Mouse (Mus musculus): Measurements from ENCODE around the gene Rps6kl1.
"Not testable (repeated sequence)": the region's sequence is repeated elsewhere in the genome, so short reads cannot be mapped to it uniquely, and the experiment has no call there.

Gene Rps6kl1

DNA sequence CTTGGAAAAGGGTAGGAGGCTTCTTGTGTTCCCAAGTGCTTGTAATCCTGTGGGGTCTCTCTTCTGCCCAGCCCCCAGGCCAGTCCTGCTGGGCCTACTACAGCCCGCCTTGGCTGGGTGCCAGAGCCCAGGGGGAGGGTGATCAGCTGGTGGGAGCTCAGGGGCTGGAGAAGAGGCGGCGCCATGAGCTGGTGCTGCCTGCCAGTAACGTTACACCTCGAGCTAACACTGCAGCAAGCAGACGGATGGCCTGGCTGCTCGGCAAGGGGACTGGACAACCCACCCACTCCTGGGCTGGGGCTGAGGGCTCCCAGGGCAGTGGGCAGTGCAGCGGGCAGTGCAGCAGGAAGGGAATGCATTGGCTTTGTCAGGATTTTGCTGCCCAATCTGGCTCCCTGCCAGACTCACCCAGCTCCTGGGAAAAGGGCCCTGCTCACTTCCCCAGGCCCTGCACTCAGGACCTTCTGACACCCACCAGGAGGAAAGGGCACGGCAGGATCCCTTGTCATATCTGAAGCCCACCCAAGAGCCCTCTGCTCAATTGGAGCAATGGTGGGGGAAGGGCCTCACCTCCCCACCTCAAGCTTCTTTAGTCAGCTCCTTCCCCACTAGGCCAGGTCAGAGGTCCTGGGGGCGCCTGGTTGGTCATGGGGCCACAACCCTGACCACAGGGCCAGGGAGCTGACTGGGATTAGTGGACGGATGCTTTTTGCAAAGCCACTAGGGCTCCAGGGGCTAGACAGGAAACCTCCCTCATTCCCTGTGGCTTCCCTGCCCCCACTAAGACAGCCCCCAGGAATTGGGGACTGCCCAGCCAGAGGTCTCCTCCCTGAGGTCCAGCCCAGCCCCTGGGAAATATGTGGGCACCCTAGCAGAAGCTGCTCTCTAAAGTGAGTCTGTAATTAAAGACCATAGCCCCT is 25.1 kb upstream of the Rps6kl1 start:
- no peak for DNase-seq (ENCODE audit: low spot score)

DNA sequence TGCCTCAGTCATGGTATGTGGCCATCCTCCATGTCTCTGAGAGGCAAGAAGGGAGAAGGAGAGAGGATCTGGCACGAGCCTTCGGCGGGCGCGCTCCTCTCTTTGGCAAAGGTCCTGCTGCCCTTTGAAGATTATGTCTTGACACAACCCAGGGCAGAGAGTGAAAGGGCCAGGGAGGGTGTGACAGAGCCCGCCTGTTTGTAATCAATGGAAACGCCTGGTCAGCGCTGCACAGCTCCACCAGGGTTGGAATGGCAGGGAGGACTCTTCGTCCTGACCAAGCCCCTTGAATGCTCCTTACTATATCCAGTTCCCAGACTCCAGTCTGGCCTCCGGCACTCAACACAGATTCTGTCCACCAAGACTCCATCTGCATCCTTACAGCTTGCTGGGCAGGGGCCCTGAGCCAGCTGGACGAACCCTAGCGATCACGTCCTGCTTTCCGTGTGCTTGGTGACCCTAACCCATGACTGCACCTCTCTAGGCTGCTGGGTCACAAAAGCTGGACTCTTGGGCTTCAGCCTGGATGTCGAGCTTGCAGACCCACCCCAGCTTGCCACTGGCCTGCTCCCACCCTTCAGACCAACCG is 24.1 kb upstream of the Rps6kl1 start:
- DNase-seq (ENCODE audit: low spot score), result no peak

DNA sequence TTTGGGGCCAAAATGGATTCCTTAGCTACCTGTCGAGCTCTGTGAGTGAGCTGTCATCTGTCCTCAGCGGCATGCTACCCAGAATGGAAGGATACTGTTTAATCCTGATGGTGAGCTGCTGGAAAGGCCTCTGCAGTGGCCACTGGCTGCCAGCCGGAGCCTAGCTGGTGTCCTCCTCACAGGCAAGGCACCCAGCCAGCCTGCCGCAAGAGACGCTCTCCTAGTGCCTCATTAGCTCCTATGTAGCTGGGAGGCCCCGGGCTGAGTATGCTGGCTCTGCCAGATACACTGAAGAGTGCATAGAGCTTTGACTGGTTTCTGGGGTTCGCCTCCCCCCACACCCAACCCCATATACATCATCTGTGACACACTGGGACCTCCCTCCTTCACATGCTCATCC is 23.0 kb upstream of the Rps6kl1 start:
- no peak for DNase-seq (ENCODE audit: low spot score)

DNA sequence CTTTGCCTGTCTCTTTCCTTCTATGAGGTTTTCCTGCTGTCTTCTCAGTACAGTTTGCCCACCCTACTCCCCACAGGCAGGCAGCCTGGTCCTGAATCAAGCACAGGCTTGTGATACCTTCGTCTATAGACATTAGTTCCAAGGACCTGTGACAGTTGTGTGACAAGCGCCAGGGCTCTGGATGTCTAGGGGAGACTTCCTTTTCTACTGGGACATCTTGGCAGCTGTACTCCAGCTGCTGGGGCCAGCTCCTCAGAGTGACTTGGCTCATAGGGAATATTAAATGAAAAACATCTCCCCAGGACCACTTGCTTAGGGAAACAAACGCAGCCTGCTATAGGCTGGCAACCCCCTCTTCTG is 19.9 kb upstream of the Rps6kl1 start:
- no peak for DNase-seq (ENCODE audit: low spot score)

DNA sequence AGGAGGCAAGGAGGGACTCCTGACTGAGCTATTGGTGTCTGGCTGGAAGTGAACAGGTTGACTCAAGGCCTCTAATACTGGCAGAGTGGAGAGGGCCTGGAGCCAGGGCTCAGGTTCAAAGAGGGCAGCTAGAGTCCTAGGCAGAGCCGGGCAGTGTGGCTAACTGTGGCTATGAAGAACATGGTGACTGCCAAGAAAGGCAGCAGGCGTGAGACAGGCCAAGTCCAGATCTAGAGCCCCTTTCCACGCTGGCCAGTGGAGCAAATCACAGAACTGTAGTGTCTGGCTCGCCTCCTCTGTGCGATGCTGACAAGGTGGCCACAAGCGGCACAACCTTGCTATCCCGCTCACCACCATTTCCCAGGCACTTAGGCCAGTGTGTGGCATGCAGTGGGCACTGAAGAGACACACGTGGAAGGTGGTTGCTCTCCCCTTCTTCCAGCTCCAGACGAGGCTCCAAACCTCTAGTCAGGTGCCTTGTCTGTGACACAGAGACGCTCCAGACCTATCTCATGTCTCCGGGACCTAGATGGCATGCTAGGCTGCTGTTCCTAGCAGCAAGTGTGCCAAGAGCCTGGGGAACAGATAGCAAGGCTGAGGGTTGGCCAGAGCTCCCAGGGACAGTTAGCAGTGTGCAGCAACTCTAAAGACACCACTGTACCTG is 19.4 kb upstream of the Rps6kl1 start:
- DNase-seq (ENCODE audit: low spot score), result no peak

DNA sequence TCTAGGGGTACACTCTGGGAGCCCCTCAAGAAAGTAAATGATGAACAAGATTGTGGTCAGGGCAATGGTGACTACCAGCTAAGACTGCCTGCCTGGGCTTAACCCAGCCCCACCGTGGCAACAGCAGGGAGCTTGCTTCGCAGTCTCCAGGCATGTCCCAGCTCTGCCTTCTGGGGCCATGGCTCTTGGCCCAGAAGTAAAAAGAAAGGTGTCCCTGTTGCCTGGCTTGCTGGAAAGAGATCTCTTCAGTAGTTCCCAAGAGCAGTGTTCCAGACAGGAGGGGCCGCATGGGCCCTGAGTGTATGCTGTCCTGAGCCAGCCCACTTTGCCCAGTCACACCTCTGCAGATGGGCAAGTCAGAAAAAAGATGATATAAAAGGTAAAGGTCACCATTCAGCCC is 18.8 kb upstream of the Rps6kl1 start:
- no peak for DNase-seq (ENCODE audit: low spot score)

DNA sequence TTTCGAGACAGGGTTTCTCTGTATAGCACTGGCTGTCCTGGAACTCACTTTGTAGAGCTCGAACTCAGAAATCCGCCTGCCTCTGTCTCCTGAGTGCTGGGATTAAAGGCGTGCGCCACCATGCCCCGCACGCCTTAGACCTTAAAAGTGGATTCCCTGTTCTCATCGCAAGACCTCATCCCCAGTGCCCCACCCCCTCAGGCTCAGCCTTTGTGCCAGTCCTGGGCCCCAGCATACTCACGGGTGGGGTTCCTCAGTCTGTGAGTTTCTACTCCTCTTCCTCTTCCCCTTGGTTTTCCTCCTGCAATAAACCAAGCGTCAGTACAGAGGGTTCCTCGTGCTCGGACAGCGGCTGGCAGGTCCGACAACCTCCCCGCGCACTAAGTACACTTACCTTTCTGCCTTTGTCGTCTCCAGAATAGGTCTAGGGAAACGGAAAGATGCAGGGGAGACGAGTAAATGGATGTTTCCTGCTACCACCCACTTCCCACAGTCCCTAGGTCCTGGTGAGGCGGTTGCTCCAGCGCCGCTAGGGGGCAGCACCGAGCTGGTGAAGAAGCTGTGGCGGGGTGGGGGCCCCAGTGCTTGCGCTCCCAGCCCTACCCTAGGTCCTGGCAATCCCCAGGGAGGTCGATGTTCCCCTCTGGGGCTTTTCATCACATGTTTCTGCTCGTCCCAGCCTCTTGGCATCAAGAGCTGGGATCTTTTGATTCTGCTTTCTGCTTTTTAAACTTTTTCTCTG is 18.2 kb upstream of the Rps6kl1 start:
- peak; percentile 80 for DNase-seq (ENCODE audit: low spot score)

DNA sequence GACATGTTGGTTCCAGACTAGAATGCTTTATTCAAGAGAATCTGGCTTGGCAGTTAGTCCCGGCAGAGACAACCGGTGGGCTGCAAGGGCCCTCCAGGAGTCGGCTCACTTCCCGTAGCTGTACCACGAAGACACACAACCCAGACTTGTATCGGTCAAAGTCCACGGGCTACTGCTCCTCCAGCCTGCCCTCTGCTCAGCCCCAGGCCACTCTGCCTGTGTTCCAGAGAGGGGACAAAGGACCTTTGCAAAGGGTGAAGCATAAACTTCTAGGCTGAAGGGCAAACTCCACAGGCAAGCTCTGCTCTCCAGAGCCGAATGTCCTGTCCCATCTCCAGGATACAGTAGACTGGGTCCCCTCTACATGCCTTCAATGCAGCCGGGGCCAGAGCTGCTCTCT is 15.6 kb upstream of the Rps6kl1 start:
- DNase-seq (ENCODE audit: low spot score), result no peak

DNA sequence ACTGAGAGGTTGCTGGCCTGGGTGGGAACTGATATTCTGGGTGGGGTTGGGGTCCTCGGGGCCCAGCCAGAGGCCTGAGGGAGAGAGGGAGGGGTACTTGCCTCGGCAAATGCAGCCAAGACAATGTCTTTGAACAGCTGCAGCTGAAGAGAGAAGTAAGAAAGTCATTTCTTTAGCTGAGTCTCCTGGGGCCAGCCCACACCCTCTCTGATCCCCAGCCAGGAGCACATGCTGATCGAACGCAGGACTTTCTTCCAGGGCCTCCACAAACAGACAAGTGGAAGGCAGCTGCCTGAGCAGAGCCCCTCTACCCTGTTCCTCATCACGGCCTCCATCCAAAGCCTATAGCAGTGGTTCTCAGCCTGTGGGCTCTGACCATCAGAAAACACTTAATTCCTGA is 13.9 kb upstream of the Rps6kl1 start:
- DNase-seq (ENCODE audit: low spot score), result no peak

DNA sequence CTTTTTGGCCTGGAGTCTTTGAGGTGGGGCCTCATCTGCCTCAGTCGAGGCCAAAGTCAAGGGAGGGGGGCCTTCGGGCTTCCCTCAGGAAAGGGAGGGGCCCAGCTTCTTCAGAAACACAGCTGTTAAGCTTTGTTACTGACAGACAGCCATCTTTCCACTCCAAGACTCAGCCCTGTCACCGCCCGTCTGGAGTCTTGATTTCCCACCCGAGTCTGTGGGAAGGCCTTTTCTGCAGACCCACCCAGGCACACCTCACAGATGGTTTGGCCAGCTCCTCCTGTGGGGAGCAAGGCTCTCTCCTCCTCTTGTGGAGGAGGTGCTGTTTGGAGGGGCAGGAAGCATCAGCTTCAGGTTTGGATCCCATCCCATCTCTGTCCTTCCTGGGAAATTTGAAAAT is 8.5 kb upstream of the Rps6kl1 start:
- no peak for DNase-seq (ENCODE audit: low spot score)

DNA sequence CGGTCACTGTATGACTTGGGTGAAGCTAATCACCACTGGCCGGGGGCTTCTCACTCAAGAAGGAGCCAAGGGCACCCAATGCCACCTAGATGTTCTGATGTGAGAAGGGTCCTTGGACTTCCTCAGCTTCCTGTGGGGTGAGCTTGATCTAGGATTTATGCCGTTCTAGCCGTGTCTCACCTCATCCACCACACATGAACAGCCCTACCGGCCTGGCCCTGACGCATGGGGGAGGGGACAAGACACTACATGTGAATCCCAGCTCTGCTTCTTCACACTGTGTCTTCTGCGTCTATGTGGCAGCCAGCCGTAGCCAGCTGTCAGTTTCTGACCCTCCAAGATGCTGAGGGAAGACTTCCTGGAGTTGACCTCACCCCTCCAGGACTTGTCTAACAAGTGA is 7.7 kb upstream of the Rps6kl1 start:
- DNase-seq (ENCODE audit: low spot score), result no peak

DNA sequence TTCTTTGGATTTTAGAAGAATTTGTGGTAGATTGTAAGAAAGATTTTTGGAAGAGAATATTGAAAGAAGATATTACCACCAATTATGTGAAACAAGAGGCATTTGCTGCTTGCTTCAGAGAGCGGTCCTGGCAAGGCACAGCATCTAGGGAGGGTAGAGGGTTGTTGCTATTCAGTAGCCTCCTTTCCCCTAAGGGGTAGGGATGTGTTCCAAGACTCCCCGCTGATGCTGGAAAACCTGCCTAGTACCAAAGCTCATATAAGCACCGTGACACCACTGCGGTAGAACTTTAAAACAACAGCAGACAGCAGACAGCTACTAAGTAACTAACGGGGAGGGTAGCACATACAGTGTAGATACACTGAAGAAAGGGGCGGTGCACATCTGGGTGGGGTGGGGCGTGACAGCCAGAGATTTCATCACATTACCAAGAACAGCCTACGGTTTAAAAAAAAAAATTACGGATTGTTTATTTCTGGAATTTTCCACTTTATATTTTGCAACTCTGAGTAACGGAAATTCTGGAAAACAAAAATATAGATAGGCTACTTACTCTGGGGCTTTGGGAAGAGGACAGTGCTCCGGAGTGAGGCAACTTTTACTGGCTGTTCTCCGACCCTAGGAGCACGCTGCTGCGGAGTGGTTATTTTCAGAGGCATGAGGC is 6.9 kb upstream of the Rps6kl1 start:
- DNase-seq (ENCODE audit: low spot score), result no peak

DNA sequence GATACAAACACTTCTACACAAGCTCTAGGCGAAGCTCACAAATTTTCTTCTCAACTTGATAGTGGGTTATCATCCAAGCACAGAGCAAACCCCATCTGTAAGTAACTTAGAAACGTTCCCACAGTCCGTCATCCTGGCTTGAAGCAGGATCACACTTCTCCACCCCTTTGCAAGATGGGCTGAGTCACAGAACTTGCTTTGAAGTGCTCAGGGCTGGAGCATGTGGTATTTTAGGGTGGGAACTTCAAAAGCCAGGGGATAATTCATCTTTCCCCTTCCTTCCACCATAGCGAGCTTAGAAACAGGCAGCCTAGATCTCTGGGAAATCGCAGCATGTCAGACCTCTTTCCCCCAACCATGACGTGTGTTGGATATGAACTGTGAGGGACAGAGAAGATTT is 5.3 kb upstream of the Rps6kl1 start:
- no peak for DNase-seq (ENCODE audit: low spot score)

DNA sequence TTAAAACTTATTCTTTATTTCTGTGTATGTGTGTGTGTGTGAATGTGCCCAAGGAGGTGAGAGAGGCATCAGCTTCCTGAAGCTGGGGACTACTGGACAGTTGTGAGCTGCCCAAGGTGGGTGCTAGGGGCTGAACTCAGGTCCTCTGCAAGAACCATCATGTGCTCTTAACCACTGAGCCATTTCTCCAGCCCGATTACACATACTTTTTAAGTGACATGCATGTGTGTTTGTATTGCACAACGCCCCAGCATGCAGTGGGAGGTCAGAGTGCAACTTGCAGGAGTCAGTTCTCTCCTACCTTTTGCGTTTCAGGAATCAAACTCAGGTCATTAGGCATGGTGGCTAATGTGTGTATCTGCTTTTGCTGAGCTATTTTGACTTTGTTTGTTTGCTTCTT is 1.9 kb upstream of the Rps6kl1 start:
- no peak for DNase-seq (ENCODE audit: low spot score)

DNA sequence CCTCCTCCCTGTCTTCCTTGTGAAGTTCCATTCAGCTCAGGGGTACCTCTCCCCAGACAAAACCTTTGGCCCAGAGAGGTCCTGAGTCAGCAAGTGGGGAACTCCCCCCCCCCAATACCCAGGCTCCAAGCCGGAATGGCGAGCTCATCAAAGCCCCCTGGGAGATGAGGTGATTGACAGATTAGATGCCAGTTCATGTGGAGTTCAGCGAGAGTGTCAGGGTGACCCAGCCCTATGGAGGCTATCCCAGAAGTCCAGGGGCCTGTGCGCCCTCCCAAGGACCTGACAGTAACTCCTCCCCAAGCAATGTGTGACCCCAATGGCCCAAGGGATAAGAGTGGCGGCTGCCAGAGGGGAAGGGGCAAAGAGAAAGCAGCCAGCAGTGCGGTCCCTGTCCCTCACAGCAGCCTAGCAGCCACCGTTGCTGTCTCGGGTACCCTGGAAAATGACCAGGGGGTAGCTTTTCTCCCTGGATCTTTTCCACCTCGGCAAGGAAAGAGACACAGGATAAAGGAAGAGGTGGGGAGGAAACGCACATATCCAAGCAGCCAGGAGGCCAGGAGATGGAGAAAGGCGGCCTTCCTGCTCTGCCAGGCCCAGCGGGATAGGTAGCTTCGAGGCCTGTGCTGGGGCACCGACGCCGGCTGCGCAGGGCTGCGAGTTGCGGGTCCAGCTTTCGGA is 603 bp downstream of the Rps6kl1 start:
- DNase-seq (ENCODE audit: low spot score), result no peak

DNA sequence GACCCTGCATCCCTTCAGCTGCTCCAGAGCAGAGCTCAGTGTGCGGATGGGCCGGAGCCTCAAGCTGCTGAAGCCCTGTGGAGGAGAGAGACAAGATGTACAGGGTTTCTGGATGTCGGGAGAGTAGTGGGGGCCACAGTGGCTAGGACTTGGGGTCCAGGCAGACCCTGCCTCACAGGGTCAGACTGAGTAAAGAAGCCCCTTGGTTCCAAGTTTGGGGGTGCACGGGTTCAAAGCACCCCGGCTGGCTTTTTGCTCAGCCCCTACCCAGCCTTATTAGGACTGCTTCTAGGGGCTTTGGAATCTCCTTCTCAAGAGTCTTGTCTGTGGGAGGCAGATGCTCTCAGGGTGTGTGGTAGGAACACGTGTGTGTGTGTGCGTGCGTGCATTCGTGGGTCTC is 4.2 kb downstream of the Rps6kl1 start:
- no peak for DNase-seq (ENCODE audit: low spot score)

DNA sequence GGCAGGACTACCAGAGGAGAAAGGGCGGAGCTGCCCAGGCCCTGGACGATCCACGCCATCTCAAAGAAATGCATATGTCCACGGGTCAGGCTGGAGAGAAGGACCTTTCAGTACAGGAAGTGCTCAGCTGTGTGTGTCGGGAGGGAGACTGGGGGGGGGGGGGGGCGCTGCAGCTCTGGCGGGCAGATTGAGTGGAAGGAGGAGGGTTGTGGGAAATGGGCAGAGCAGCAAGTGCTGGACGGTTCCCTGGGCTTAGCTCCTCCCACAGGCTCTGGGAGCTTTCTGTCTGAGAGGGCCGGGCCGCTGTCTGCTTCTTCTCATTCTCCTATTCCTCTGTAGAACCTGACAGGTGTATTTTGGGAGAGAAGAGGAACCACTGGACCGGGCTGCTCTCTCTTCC is 4.7 kb downstream of the Rps6kl1 start:
- no peak for DNase-seq (ENCODE audit: low spot score)

DNA sequence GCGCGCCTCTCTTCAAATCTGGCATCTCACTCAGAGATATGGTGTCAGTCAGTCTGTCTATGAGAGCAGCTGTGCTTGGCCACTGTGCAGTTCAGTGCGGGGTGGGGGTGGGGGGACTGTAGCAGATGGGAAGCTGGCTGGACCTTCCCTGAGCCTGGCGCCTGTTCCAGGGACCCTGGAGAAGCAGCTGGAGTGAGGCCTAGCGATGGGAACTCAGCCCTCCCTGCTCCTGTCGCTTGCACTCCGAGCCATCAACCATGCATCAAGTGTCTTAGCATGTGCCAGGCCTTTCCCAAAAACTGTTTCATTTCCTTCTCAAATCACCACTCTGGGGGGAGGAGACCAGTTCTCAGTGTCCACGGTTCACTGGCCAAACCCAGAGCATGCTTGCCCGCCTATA is 5.4 kb downstream of the Rps6kl1 start:
- DNase-seq (ENCODE audit: low spot score), result no peak

DNA sequence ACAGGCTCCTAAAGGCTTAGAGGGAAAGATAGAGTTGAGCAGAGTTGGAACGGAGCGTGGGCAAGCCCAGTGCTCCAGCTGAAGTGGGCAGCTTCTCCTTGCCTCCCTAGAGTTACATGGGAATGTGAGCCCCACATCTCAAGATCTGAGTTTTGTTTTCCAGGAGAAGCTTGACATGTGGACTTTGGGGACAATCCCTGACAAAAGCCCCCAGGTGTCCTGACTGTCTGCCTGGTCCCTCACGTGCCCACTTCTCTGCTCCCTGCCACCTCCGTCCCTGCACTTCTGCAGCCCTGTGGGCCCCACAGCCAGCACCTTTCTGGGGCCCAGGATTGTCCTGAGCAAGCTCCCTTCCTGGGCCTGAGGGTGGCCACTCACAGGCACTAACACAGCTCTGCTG is 6.2 kb downstream of the Rps6kl1 start:
- no peak for DNase-seq (ENCODE audit: low spot score)

DNA sequence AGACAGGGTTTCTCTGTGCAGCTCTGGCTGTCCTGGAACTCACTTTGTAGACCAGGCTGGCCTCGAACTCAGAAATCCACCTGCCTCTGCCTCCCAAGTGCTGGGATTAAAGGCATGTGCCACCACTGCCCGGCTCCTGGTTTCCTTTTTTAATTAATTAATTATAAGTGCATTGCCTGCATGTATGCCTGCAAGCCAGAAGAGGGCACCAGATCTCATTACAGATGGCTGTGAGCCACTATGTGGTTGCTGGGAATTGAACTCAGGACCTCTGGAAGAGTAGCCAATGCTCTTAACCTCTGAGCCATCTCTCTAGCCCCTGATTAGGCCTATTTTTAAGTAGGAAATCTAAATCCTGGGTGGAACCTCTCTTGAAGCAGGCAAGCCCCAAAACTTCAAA is 6.8 kb downstream of the Rps6kl1 start:
- not testable (repeated sequence) for DNase-seq (ENCODE audit: low spot score)

DNA sequence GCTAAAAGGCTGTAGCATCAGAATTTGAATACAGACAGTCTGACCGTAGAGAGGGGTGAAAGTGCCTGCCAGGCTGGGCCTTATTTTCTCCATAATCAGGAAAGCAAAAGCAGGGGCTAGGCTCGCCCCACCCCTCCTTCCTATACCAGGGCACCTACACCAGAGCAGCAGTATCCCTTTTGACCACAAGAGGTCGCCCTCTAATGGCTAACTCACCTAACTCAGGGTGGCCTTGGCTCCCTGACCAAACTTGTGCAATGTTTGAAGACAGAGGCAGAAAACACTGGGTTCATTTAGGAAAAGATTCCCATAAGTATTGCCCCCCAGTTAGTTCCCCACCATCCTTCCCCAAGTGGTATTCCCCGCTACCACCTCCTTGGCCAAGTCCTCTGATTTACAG is 8.3 kb downstream of the Rps6kl1 start:
- DNase-seq (ENCODE audit: low spot score), result peak; percentile 71

DNA sequence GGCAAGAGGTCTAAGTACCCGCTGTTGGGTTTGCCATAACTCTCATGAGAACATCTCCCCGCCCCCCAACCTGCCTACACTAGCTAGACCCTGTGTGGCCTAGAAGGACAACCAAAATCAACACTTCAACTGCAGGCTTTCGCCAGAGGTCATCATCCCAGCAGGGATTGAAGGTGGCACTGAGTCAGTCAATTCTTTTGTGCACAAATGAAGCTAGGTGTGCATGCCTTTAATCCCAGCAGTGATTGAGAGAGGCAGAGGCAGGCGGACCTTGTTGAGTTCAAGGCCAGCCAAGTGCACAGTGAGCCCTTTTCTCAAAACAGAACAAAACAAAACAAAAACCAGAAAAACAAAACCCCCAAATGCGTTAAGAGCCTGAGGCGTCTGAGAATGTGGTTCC is 10.0 kb downstream of the Rps6kl1 start:
- no peak for DNase-seq (ENCODE audit: low spot score)

Data from T-cell, adult 2 months (primary cell).